Mouse (Mus musculus) skeletal muscle tissue, adult 2 months (tissue): Measurements from ENCODE around the gene Golgb1.
A peak's percentile ranks its signal among the peaks of the same experiment; 100 is the strongest.

Source experiments
- DNase-seq: peaks from one replicate; pipeline ENCODE4 v3.0.0-alpha.2; 2012; ENCODE audit warnings: low read depth, low spot score

Gene Golgb1

DNA sequence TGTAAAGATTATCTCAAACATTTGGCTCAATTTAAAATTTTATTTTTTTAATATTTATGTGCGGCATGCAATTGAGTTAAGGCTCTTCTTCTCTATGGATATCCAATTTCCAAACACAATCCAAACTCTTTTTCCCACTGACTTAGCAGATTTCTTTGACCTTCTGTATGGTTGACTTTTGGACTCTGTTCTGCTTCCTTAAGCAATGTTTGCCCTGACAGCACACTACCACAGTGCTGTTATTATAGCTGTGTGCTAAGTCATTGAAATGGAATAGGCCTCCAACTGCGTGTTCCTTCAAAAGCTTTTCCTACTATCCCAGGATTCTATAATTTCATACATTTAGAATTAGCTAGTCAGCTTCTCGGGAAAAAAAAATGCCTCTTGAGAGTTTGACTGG lies 68.7 kb downstream of the Golgb1 start:
- peak; percentile 34 for DNase-seq

DNA sequence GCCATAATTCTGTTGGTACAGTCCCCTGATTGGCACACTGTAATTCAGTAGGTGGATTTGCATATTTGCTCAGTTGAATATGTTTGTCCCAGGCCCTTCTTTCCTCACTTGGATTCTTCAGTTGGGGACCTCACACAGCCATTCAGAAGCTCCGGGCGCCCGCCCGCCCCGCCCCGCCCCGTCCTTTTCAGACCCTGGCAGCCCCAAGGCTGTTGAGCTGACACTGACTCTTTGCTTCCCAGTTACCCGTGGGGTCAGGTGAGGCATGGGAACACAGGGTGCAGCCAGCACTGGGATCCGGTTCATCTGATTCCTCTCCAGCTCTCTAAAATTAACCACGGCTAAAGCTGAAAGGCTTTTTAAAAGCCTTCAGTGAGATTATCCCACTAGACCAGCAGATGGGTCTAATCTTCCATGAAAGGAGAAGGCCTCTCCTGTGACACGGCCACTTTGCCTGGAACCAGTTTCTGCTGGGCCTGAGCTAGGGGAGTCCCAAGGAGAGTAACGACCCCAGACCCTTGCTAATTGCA lies 70.0 kb downstream of the Golgb1 start:
- peak; percentile 91 for DNase-seq

GRCm38 (mm10) chr16:36946459-36947159 lies 71.7 kb downstream of the Golgb1 start:
- no peak for DNase-seq

GRCm38 (mm10) chr16:36947646-36948197 lies 72.8 kb downstream of the Golgb1 start:
- DNase-seq: no peak

- no peak for DNase-seq
These were observed 74.8 kb downstream of the Golgb1 start for GRCm38 (mm10) chr16:36949614-36950336.

DNA sequence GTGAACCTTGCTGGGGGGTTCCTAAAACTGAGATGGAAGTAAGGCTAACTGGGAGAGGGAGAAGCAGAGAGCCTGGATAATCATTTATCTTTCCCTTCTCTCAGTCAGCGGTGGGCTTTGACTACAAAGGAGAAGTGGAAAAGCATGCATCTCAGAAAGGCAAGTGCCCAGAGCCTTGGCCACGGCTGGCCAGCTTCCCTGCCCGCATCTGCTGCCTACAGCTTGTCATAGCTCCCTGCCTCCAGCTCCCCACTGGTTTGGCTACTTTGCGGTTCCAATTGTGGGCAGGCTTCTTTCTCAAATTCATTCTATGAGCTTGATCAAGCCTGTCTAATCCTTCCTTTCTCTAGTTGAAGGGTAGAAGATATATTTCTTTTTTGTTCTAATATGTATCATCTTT lies 76.1 kb downstream of the Golgb1 start:
- no peak for DNase-seq

DNA sequence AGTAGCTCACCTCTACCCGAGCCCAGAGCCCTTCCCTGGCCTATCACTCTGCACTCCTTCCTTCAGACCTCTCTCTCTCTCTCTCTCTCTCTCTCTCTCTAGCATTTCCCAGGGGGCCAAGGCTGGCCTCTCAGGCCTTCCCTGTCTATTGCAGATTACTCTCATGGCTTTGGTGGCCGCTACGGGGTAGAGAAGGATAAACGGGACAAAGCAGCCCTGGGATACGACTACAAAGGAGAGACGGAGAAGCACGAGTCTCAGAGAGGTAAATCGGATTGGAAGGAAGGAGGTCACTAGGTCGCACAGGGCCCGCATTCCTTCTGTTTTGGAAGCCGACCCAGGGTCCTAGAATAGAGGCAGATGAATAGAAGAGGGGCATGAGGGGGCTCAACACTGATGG lies 80.2 kb downstream of the Golgb1 start:
- DNase-seq: no peak

- DNase-seq: no peak
These were observed 88.5 kb downstream of the Golgb1 start for GRCm38 (mm10) chr16:36963415-36963814.

DNA sequence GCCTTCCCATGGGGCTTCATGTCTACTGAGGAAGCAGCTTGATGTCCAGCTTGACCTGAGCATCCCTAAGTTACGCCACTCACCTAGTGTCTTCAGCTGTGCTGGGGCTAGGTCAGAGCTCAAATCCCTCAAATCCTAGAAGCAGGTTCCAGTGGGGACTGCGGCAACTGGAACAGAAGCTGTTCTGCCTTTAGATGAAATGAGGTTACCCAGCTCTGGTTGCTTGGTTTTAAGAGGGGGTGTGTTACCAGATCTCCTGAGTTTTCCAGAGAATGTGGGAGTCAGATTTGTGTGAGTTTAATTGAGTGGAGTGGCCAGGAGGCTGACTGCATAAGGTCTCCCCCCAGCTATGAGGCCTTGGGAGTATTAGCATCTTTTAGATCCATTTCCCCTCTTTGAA lies 104.2 kb downstream of the Golgb1 start:
- no peak for DNase-seq
